Mouse (Mus musculus): ENCODE data around the gene Gtf2f2.

GRCm38 (mm10) chr14:75911968-75912367, 98.7 kb downstream of the Gtf2f2 start:
- TF ChIP-seq GATA1 (IDR thresholded peaks at IDR 0.05; ENCODE audit: borderline replicate concordance, low read length) (no peak), FLI1 (IDR thresholded peaks at IDR 0.05; ENCODE audit: low read length) (no peak)
